ENCODE assay signal across 9 mouse cellular contexts in the genomic region with DNA sequence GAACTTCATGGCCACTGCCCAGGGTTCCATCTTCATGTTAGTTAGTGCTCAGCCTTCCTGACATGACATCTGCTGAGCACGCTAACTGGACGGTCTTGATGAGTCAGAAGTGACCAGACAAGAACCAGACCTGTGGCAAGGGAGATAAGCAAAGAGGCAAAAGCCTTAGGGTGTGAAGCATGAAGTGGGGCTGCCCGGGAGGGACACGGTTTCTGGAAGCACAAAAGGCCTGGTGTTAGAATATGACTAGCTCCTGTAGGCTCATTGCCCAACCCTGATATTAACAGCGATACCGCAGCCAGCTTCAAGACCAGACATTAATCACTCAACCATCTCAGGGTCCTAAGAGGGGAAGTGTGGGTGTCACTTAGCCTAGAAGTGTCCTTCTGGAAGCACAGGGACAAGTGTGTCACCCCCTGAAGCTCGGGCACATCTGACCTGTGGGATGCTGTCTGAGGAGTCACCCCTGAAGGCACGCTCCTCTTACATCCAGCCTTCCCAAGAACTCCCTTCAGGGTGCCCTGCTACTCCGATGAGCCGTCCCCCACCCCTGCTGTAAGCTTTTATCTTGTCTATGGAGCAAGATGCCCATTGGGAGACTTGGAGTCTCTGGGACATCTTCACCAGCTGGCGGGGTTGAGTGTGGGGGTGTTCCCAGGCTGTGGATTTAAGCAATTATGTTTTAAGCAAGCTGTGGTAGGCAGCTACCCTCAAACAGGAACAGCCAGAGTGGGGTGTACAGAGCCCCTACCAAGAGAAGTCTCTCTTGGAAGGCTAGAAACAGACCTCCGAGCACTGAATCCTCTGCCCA. TPM values are rescaled to one million over a fixed set of nuclear protein-coding genes. Genes with fewer than 3 reads are reported as not detected.
DNase-seq lines count a peak whose midpoint lies in the region; ATAC-seq and TF ChIP-seq lines count a peak whose summit lies in the region.
"Had no signal": no experiment of that assay in that cellular context is flagged by ENCODE, and none has a peak within 500 bp of the region (broad histone marks: within the 10 kb centered on the region; RNA-seq: fewer than 3 reads in every experiment).

No protein-coding gene starts in this region.

- 0 out of 2 replicates have a peak overlapping the region, but pooled peaks have one; percentile 37 for H3K27ac ChIP-seq in intestine, embryonic 15.5 days
- H3K27ac ChIP-seq in intestine, embryonic 16.5 days (ENCODE audit: low read length), result no peak overlapping the region
- peak overlapping the region; percentile 56 for H3K27ac ChIP-seq in bone marrow, adult 2 months (ENCODE audit: control insufficient read depth, insufficient read depth, low read depth, low read length, poor library complexity)
- H3K27ac ChIP-seq in liver, embryonic 14.5 days, result peak overlapping the region; percentile 95
- H3K27ac ChIP-seq: limb, embryonic 15.5 days had no signal

- 64% methylated on average over 12 of the region's 12 CpGs for WGBS in intestine, embryonic 15.5 days
- WGBS in intestine, embryonic 16.5 days, result 66% methylated on average over 12 of the region's 12 CpGs
- 44% methylated on average over 12 of the region's 12 CpGs for WGBS in bone marrow, adult 2 months
- 39% methylated on average over 12 of the region's 12 CpGs for WGBS in liver, embryonic 14.5 days (ENCODE audit: insufficient replicate concordance)
- WGBS in lung, adult 2 months, result 86% methylated on average over 12 of the region's 12 CpGs

- no peaks in the 10 kb centered on the region for H3K36me3 ChIP-seq in intestine, embryonic 15.5 days
- H3K36me3 ChIP-seq in intestine, embryonic 16.5 days (ENCODE audit: control insufficient read depth, insufficient read depth, low read length), result no peaks in the 10 kb centered on the region
- no peaks in the 10 kb centered on the region for H3K36me3 ChIP-seq in liver, embryonic 14.5 days (replicated peaks; ENCODE audit: control insufficient read depth, insufficient read depth, low read depth)
- H3K36me3 ChIP-seq: limb, embryonic 15.5 days had no signal

- H3K4me2 ChIP-seq in intestine, embryonic 15.5 days (replicated peaks), result no peak overlapping the region
- no peak overlapping the region for H3K4me2 ChIP-seq in intestine, embryonic 16.5 days (ENCODE audit: low read depth, low read length)
- peak overlapping the region; percentile 58 for H3K4me2 ChIP-seq in liver, embryonic 14.5 days (ENCODE audit: low read depth)
- H3K4me2 ChIP-seq: limb, embryonic 15.5 days had no signal

- H3K9ac ChIP-seq in intestine, embryonic 15.5 days, result no peak overlapping the region
- H3K9ac ChIP-seq in intestine, embryonic 16.5 days (ENCODE audit: low read depth, low read length), result no peak overlapping the region
- H3K9ac ChIP-seq in liver, embryonic 14.5 days (replicated peaks), result peak overlapping the region; percentile 67
- H3K9ac ChIP-seq: limb, embryonic 15.5 days had no signal

- peaks cover 53% of the 10 kb centered on the region for H3K4me1 ChIP-seq in intestine, embryonic 15.5 days (replicated peaks)
- peaks cover 45% of the 10 kb centered on the region for H3K4me1 ChIP-seq in intestine, embryonic 16.5 days (ENCODE audit: control insufficient read depth, insufficient read depth, low read length)
- peaks cover 14% of the 10 kb centered on the region for H3K4me1 ChIP-seq in bone marrow, adult 2 months (ENCODE audit: control insufficient read depth, insufficient read depth, low read length)
- peaks cover 77 to 84% of the 10 kb centered on the region in 2 experiments for H3K4me1 ChIP-seq in liver, embryonic 14.5 days (replicated peaks; ENCODE audit: control insufficient read depth in 2 of 2, insufficient read depth in 2 of 2, low read length in 1 of 2)
- peaks cover 14% of the 10 kb centered on the region for H3K4me1 ChIP-seq in lung, adult 2 months (ENCODE audit: control insufficient read depth, insufficient read depth, low read length)

- peak; percentile 82 for TF ChIP-seq EP300 in liver, embryonic 14.5 days (IDR thresholded peaks at IDR 0.05; ENCODE audit: low read depth)

- no peak overlapping the region for H3K4me3 ChIP-seq in intestine, embryonic 15.5 days (replicated peaks)
- no peak overlapping the region for H3K4me3 ChIP-seq in intestine, embryonic 16.5 days (ENCODE audit: low read length)
- no peak overlapping the region for H3K4me3 ChIP-seq in bone marrow, adult 2 months (replicated peaks; ENCODE audit: control insufficient read depth, low read depth, low read length)
- no peak overlapping the region for H3K4me3 ChIP-seq in liver, embryonic 14.5 days (ENCODE audit: insufficient read depth in 1 of 2, low read depth in 2 of 2, low read length in 2 of 2)
- no peak overlapping the region for H3K4me3 ChIP-seq in lung, adult 2 months (replicated peaks; ENCODE audit: extremely low read depth, low read depth, low read length)
- H3K4me3 ChIP-seq: limb, embryonic 15.5 days had no signal

- peak; percentile 90 for DNase-seq in 416B (ENCODE audit: low read depth)
- DNase-seq in liver, embryonic 14.5 days (ENCODE audit: low read depth in 3 of 3, low spot score in 3 of 3), result peak; percentile 76 to 77 (median 77)
- no peak for DNase-seq in embryo, embryonic 11 days
- no peak for DNase-seq in lung, adult 2 months
- no peak for DNase-seq in right cerebral cortex, postnatal 36 days (ENCODE audit: low spot score in 2 of 2)

- no peaks in the 10 kb centered on the region for H3K27me3 ChIP-seq in intestine, embryonic 15.5 days (replicated peaks)
- no peaks in the 10 kb centered on the region for H3K27me3 ChIP-seq in intestine, embryonic 16.5 days (replicated peaks; ENCODE audit: control insufficient read depth, insufficient read depth, low read length)
- no peaks in the 10 kb centered on the region for H3K27me3 ChIP-seq in liver, embryonic 14.5 days (ENCODE audit: control insufficient read depth, insufficient read depth, low read length)

- TF ChIP-seq POLR2A in bone marrow, adult 2 months (IDR thresholded peaks at IDR 0.05; ENCODE audit: borderline replicate concordance, control insufficient read depth, low read depth, low read length), result no peak
- TF ChIP-seq POLR2A in lung, adult 2 months (IDR thresholded peaks at IDR 0.05; ENCODE audit: borderline replicate concordance, extremely low read depth, low read depth, low read length), result no peak

- no peak for ATAC-seq in intestine, embryonic 15.5 days
- ATAC-seq in intestine, embryonic 16.5 days, result no peak
- ATAC-seq in liver, embryonic 14.5 days (ENCODE audit: insufficient read depth), result peak; percentile 78

- TF ChIP-seq CTCF in bone marrow, adult 2 months (IDR thresholded peaks at IDR 0.05; ENCODE audit: control insufficient read depth, insufficient read depth, low read length), result no peak
- TF ChIP-seq CTCF in liver, embryonic 14.5 days (IDR thresholded peaks at IDR 0.05; ENCODE audit: low read depth), result no peak
- no peak for TF ChIP-seq CTCF in lung, adult 2 months (IDR thresholded peaks at IDR 0.05; ENCODE audit: insufficient read depth, low read length)

- H3K9me3 ChIP-seq in intestine, embryonic 15.5 days, result no peaks in the 10 kb centered on the region
- H3K9me3 ChIP-seq in intestine, embryonic 16.5 days (ENCODE audit: control insufficient read depth, low read length), result no peaks in the 10 kb centered on the region
- H3K9me3 ChIP-seq in liver, embryonic 14.5 days (ENCODE audit: control insufficient read depth, low read length), result no peaks in the 10 kb centered on the region
- H3K9me3 ChIP-seq: limb, embryonic 15.5 days had no signal

RNA-seq across cellular contexts. Expression of a gene that starts 34.6 kb away (rescaled TPM):
- 23.2 and 29.7 TPM in 2 replicates for polyA plus RNA-seq in intestine, embryonic 15.5 days (2015; fragmentation: Nextera tagmentation; extraction: Ambion mirVana)
- 14.4 and 16.2 TPM in 2 replicates for polyA plus RNA-seq in intestine, embryonic 16.5 days (2015; fragmentation: Nextera tagmentation; extraction: Ambion mirVana)
- 45.8 and 74.0 TPM in 2 replicates for polyA plus RNA-seq in bone marrow, adult 2 months (2011; ENCODE audit: insufficient read depth, insufficient read length, low replicate concordance, missing spikeins)
- polyA plus RNA-seq in liver, embryonic 14.5 days (2012; rRNA removed), result 22.7 and 27.3 TPM in 2 replicates
- polyA plus RNA-seq in liver, embryonic 14.5 days (2014; fragmentation: Nextera tagmentation; extraction: Ambion mirVana), result 9.9 and 11.6 TPM in 2 replicates
- 101 and 187 TPM in 2 replicates for polyA plus RNA-seq in lung, adult 2 months (2012; rRNA removed)

Comparison
In these comparisons a context has a peak if more than half of its experiments do, and no peak if none do; other contexts are left out.
1. DNase-seq: peak in 416B (single experiment) and liver, embryonic 14.5 days (3 of 3); none in embryo, embryonic 11 days (single experiment), lung, adult 2 months (single experiment) and right cerebral cortex, postnatal 36 days (0 of 2).